Mouse (Mus musculus) gastrocnemius, adult 8-10 months (tissue): ENCODE results near the gene Thra. TPM values are rescaled to one million over a fixed set of nuclear protein-coding genes. Genes with fewer than 3 reads are reported as not detected.
A peak's percentile ranks its signal among the peaks of the same experiment; 100 is the strongest.
"Not testable (repeated sequence)": the region's sequence is repeated elsewhere in the genome, so short reads cannot be mapped to it uniquely, and the experiment has no call there.

ENCODE experiments used
- DNase-seq, 2 experiments: peaks; one replicate each; pipeline ENCODE4 v3.0.0; 2022; ENCODE audit warnings: low spot score in 2 of 2
- total RNA-seq, 4 experiments: library from RNA; stranded (reverse); gene quantifications; 2 replicates each; pipeline ENCODE4 v1.2.4; 2022

Gene Thra
- 10 to 100 TPM; 67.5 to 81.5 (median 76.2) TPM for total RNA-seq

- DNase-seq, result peak in 1 of 2 experiments; percentile 68
These were observed at the start of gene Thra for GRCm38 (mm10) chr11:98740393-98741050. TSS of gene Thra (plus strand) at chr11:98740638.

- DNase-seq, result no peak
These were observed 47.2 kb upstream of the Thra start for GRCm38 (mm10) chr11:98693201-98693600.

- no peak for DNase-seq
These were observed 46.7 kb upstream of the Thra start for GRCm38 (mm10) chr11:98693746-98694145.

- DNase-seq, result no peak
These were observed 46.1 kb upstream of the Thra start for GRCm38 (mm10) chr11:98694301-98694700.

- no peak for DNase-seq
These were observed 45.0 kb upstream of the Thra start for GRCm38 (mm10) chr11:98695408-98695807.

- no peak for DNase-seq
These were observed 43.8 kb upstream of the Thra start for GRCm38 (mm10) chr11:98696454-98697216.

GRCm38 (mm10) chr11:98697225-98697624 lies 43.2 kb upstream of the Thra start:
- DNase-seq, result no peak

GRCm38 (mm10) chr11:98698849-98699640 lies 41.4 kb upstream of the Thra start:
- no peak for DNase-seq

GRCm38 (mm10) chr11:98699911-98700310 lies 40.5 kb upstream of the Thra start:
- peak; percentile 51 to 59 for DNase-seq

GRCm38 (mm10) chr11:98701213-98701670 lies 39.2 kb upstream of the Thra start, which contains the start of gene Csf3:
TSS of gene Csf3 (plus strand) at chr11:98701263.
- DNase-seq, result no peak

- DNase-seq, result no peak
These were observed 38.1 kb upstream of the Thra start for GRCm38 (mm10) chr11:98702323-98702722.

GRCm38 (mm10) chr11:98705021-98705420 lies 35.4 kb upstream of the Thra start:
- DNase-seq, result no peak

- DNase-seq, result no peak
These were observed 32.8 kb upstream of the Thra start for GRCm38 (mm10) chr11:98707401-98708281.

- no peak for DNase-seq
These were observed 32.0 kb upstream of the Thra start for GRCm38 (mm10) chr11:98708282-98708956.

- peak in 1 of 2 experiments; percentile 31 for DNase-seq
These were observed 31.3 kb upstream of the Thra start for GRCm38 (mm10) chr11:98709001-98709741.

- DNase-seq, result peak; percentile 72 to 75
These were observed 29.9 kb upstream of the Thra start for GRCm38 (mm10) chr11:98710416-98711045.

- no peak for DNase-seq
These were observed 29.4 kb upstream of the Thra start for GRCm38 (mm10) chr11:98711046-98711434.

GRCm38 (mm10) chr11:98712009-98712408 lies 28.4 kb upstream of the Thra start:
- DNase-seq, result not testable (repeated sequence)

- DNase-seq, result no peak
These were observed 26.7 kb upstream of the Thra start for GRCm38 (mm10) chr11:98713703-98714102.
